Mouse (Mus musculus) ZHBTc4 (cell line): ENCODE data around the gene Ciao1.
"Not testable (repeated sequence)": the region's sequence is repeated elsewhere in the genome, so short reads cannot be mapped to it uniquely, and the experiment has no call there.

Experiments
- DNase-seq: peaks from one replicate; pipeline ENCODE4 v3.0.0-alpha.2; 2011; ENCODE audit warnings: low read depth, low spot score

Gene Ciao1

DNA sequence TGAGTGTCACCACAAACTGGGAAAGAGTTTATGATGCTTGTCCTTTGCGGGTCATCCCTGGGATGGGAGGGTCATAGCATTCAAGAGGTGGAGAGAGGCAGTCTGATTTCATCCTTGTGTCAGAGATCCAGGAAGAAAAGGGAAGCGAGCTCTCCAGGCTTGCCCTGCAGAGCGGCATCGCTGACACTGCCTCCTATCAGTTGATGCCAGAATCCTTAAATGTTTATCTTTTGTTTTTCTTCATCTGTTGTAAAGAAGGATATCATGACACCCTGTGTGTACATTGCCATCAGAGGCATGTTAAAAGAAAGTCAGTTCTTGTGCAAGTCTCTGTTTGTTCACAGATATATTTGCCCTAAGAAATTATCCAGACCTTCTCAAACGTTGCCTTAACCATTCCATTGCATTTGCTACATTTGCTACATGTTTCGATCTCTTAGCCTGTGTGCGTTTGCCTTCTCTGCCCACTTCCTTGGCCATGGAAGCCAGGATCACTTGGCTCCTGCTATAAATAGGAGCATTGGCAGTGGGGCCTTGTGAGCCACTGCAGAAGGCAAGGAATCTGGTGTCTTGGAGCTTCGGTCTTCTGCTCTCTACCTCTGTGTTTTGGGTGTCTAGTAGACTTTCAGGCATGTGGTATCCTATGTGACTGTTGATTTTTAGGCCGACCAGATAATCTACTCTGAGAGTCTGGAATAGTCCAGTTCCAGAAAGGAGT, 2.8 kb upstream of the Ciao1 start:
- DNase-seq: no peak

DNA sequence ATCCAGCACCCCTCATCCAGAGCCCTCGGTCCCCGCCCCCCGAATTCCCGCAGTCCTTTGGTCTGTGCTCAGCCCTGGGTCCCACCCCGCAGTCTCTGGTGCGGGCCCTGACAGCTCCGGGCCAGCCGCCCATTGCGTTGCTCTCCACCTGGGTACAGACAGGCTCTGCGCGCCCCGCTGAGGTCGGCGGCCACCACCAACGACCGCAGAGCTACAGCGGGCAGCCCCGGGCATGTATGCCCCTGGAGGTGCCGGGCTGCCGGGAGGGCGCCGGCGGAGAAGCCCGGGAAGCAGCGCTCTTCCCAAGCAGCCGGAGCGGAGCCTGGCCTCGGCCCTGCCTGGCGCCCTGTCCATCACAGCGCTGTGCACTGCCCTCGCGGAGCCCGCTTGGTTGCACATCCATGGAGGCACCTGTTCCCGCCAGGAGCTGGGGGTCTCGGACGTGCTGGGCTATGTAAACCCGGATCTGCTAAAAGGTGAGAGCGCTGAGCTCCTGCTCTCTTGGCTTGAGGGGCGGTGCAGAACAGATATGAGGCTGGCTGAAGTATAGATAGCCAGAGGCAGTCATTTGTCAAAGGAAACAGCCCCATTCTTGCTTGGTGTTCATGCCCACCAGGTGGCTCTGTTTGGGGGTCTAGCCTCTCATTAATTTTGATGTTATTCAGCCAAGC, 853 bp upstream of the Ciao1 start:
- DNase-seq: peak; percentile 46

GRCm38 (mm10) chr2:127240065-127240464, 7.6 kb downstream of the Ciao1 start:
- DNase-seq: no peak

DNA sequence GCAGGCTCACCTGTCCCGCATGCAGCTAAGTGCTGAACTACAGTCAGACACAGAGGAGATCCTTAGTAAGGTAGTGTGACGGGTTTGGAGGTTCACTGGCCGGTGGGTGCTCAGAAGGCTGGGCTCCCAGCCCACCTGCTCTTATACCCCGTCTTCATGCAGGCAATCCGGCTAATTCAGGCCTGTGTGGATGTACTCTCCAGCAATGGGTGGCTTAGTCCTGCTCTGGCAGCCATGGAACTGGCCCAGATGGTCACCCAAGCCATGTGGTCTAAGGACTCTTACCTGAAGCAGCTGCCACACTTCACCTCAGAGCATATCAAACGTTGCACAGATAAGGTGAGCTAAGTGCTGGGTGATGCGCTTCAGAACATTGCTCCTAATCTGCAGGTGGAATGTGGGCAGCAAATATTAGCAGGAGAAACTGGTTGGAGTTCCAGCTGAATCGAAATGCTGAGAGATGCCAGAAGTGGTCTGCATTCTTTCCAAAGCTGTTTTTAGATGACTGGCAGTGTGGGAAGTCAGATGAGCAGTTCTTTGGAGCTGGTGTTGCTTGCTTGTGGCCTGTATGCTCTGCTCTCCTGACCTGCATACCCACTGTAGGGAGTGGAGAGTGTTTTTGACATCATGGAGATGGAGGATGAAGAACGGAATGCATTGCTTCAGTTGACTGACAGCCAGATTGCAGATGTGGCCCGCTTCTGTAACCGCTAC, 9.6 kb downstream of the Ciao1 start:
- DNase-seq: no peak

- peak; percentile 63 for DNase-seq
Measured at GRCm38 (mm10) chr2:127225261-127225660, 22.4 kb downstream of the Ciao1 start.

DNA sequence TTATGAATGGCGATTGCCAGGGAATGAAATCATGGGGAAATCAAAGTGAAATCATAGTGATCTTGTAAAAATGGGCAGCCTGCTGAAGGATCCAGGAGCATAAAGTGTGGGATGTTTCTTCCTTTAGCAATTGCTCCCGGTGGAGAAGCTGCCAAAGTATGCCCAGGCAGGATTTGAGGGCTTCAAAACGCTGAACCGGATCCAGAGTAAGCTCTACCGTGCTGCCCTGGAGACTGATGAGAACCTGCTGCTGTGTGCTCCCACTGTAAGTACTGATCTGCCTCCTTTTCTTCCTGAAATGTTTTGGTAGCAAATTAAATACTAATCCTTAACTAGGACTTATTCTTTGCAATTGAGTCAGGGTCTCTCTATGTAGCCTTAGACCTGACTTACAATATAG, 29.9 kb downstream of the Ciao1 start:
- no peak for DNase-seq

- DNase-seq: no peak
Measured at GRCm38 (mm10) chr2:127210701-127211100, 36.9 kb downstream of the Ciao1 start.

GRCm38 (mm10) chr2:127208452-127208769, 39.2 kb downstream of the Ciao1 start:
- no peak for DNase-seq

DNA sequence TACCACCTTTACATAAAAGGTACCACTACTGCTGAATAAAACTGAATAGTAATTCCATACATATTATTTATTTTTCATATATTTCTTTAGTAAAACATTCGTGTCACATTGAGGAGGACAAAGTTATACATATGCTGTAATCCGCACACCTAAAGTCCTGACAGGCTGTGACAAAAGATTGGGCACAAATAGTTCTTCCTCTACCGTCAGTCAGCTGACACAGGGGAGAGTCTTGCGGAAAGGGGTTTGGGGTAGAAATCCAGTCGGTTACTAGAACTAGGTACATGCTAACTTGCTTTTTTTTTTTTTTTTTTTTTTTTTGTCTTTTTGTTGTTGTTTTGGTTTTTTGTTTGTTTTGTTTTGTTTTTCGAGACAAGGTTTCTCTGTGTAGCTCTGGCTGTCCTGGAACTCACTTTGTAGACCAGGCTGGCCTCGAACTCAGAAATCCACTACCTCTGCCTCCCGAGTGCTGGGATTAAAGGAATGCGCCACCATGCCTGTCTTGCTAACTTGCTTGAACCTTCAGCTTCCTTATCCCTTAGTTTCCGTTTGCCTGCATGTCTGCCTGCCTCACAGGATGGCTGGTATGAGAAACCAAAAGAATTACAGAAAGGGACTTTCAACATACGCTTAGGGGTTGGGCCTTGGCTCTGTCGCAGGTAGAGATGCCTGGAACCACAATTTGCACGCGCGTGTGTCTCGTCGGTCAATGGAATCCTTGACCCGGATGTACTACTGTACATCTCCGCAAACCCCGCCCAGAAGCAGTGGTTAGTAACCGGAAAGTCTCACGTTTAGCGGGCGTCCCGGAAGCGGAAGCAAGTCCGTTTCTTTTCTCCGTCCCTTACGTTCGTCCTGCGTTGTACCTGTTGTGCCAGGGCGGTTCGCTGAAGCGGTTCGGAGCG, 39.8 kb downstream of the Ciao1 start, which contains the start of the genes 1810024B03Rik and Snrnp200:
Gene 1810024B03Rik, minus strand, starts transcription at position 734 of the 905 bp plus-strand sequence.
Gene Snrnp200, plus strand, starts transcription at position 840 of the 905 bp plus-strand sequence.
- peak; percentile 99 for DNase-seq

DNA sequence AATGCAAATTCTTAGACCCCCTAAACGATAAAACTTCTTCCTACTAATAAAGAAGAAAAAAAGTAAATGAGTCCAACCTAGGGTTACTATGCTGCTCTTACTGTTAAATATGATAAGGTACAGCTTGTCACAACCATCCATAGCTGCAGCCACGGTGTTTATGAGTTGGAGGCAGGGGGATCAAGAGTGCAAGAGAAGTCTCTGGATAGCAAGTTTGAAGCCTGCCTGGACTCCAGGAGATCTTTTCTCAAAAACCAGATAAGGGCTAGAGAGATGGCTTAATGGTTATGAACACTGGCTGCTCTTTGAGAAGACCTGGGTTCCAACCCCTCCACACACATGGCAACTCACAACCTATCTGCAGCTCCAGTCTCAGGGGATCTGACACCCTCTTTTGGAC, 40.7 kb downstream of the Ciao1 start:
- no peak for DNase-seq

GRCm38 (mm10) chr2:127205936-127206335, 41.7 kb downstream of the Ciao1 start:
- not testable (repeated sequence) for DNase-seq

DNA sequence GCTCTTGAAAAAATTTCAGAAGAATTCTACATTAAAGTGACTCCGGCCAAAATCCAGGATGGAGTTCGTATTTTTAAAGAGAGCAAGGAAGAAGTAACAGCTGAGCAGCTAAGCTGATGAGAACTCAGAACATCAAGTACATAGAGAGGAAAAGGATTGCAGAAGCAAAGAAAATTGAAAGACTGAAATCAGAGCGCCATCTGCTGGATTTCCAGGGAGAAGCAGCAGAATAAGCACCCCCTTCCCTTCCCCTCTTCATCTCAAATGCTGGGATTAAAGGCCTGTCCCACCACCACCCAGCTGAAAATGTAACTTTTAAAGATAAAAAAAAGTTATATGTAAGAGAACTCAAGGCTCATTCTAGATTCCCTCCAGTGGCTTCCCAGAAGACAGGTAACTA, 42.7 kb downstream of the Ciao1 start:
- peak; percentile 72 for DNase-seq
